Mouse (Mus musculus): ENCODE data around the gene P2ry6.

P2ry6 gene

GRCm38 (mm10) chr7:100990636-100991311 is 16.3 kb upstream of the P2ry6 start:
- DNase-seq (ENCODE audit: inconsistent age in 2 of 2, low spot score in 1 of 2): peak; percentile 65 to 76

- DNase-seq (ENCODE audit: inconsistent age in 2 of 2, low spot score in 1 of 2): peak; percentile 79 to 90
Measured at GRCm38 (mm10) chr7:100988092-100988491, 13.6 kb upstream of the P2ry6 start.

- DNase-seq (ENCODE audit: inconsistent age in 2 of 2, low spot score in 1 of 2): peak; percentile 58 to 79
Measured at GRCm38 (mm10) chr7:100984452-100985395, 10.3 kb upstream of the P2ry6 start.

GRCm38 (mm10) chr7:100979175-100979574 is 4.7 kb upstream of the P2ry6 start:
- DNase-seq (ENCODE audit: inconsistent age in 2 of 2, low spot score in 1 of 2): peak; percentile 60 to 82

- DNase-seq (ENCODE audit: inconsistent age in 2 of 2, low spot score in 1 of 2): no peak
Measured at GRCm38 (mm10) chr7:100978171-100978570, 3.7 kb upstream of the P2ry6 start.

GRCm38 (mm10) chr7:100972875-100973274 is 1.6 kb downstream of the P2ry6 start:
- DNase-seq (ENCODE audit: inconsistent age in 2 of 2, low spot score in 1 of 2): no peak

GRCm38 (mm10) chr7:100968874-100969659 is 5.4 kb downstream of the P2ry6 start:
- DNase-seq (ENCODE audit: inconsistent age in 2 of 2, low spot score in 1 of 2): no peak

GRCm38 (mm10) chr7:100968376-100968775 is 6.1 kb downstream of the P2ry6 start:
- DNase-seq (ENCODE audit: inconsistent age in 2 of 2, low spot score in 1 of 2): no peak

GRCm38 (mm10) chr7:100967850-100968249 is 6.6 kb downstream of the P2ry6 start:
- DNase-seq (ENCODE audit: inconsistent age in 2 of 2, low spot score in 1 of 2): no peak

GRCm38 (mm10) chr7:100966014-100966413 is 8.4 kb downstream of the P2ry6 start:
- no peak for DNase-seq (ENCODE audit: inconsistent age in 2 of 2, low spot score in 1 of 2)

GRCm38 (mm10) chr7:100965079-100965478 is 9.4 kb downstream of the P2ry6 start:
- DNase-seq (ENCODE audit: inconsistent age in 2 of 2, low spot score in 1 of 2): peak; percentile 33 to 65

GRCm38 (mm10) chr7:100964242-100964641 is 10.2 kb downstream of the P2ry6 start:
- peak; percentile 46 to 60 for DNase-seq (ENCODE audit: inconsistent age in 2 of 2, low spot score in 1 of 2)

- no peak for DNase-seq (ENCODE audit: inconsistent age in 2 of 2, low spot score in 1 of 2)
Measured at GRCm38 (mm10) chr7:100963381-100963780, 11.1 kb downstream of the P2ry6 start.

GRCm38 (mm10) chr7:100961146-100961545 is 13.3 kb downstream of the P2ry6 start:
- DNase-seq (ENCODE audit: inconsistent age in 2 of 2, low spot score in 1 of 2): no peak

GRCm38 (mm10) chr7:100960462-100960861 is 14.0 kb downstream of the P2ry6 start:
- no peak for DNase-seq (ENCODE audit: inconsistent age in 2 of 2, low spot score in 1 of 2)

GRCm38 (mm10) chr7:100958426-100958825 is 16.0 kb downstream of the P2ry6 start:
- no peak for DNase-seq (ENCODE audit: inconsistent age in 2 of 2, low spot score in 1 of 2)

GRCm38 (mm10) chr7:100952686-100953085 is 21.8 kb downstream of the P2ry6 start:
- no peak for DNase-seq (ENCODE audit: inconsistent age in 2 of 2, low spot score in 1 of 2)

- DNase-seq (ENCODE audit: inconsistent age in 2 of 2, low spot score in 1 of 2): no peak
Measured at GRCm38 (mm10) chr7:100951903-100952302, 22.5 kb downstream of the P2ry6 start.

GRCm38 (mm10) chr7:100950481-100951010 is 23.9 kb downstream of the P2ry6 start:
- DNase-seq (ENCODE audit: inconsistent age in 2 of 2, low spot score in 1 of 2): peak; percentile 48 to 56

- DNase-seq (ENCODE audit: inconsistent age in 2 of 2, low spot score in 1 of 2): no peak
Measured at GRCm38 (mm10) chr7:100950031-100950430, 24.4 kb downstream of the P2ry6 start.

- DNase-seq (ENCODE audit: inconsistent age in 2 of 2, low spot score in 1 of 2): no peak
Measured at GRCm38 (mm10) chr7:100944738-100945137, 29.7 kb downstream of the P2ry6 start.

Measured in adrenal gland, adult (tissue).